Mouse (Mus musculus): ENCODE results near the gene Adipor1. TPM values are rescaled to one million over a fixed set of nuclear protein-coding genes. Genes with fewer than 3 reads are reported as not detected.

The Adipor1 gene
- 10 to 100 TPM; 60.6 to 63.8 TPM for total RNA-seq (2021)
- long read RNA-seq, transcript Adipor1-202 (8 exons, 3,446 nt), result minor isoform, 29 of 171 reads
- long read RNA-seq, transcript Adipor1-201 (8 exons, 3,123 nt), result major isoform, 128 of 171 reads
- long read RNA-seq, partial matches to known transcripts, result 8 of 171 reads
- long read RNA-seq, other reads (novel, unspliced or antisense), result 6 of 171 reads

GRCm38 (mm10) chr1:134415168-134415831 lies at the start of gene Adipor1:
Gene Adipor1 (plus strand): TSS chr1:134415378.
- peak; percentile 93 to 97 for DNase-seq (ENCODE audit: low spot score in 2 of 2)

- no peak for DNase-seq (ENCODE audit: low spot score in 2 of 2)
Measured at GRCm38 (mm10) chr1:134365491-134365890, 49.7 kb upstream of the Adipor1 start.

- DNase-seq (ENCODE audit: low spot score in 2 of 2), result peak; percentile 75 to 78
Measured at GRCm38 (mm10) chr1:134368777-134369337, 46.3 kb upstream of the Adipor1 start.

DNA sequence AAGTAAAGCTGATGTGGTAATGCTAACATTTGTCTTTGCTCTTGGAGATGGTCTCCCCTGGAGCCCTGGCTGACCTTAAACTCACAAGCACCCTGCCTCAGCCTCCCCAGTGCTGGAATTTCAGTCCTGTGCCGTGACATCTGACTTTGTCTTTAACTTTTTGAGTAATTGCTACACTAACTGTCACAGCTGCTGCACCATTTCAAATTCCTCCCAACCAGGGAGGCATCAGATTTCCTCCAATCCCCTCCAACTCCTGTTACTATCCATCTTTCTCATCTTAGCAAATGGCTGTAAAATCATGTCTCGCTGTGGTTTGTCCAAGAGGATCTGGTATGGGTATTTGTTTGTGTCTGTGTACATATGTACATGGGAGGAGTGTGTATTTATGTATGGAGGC lies 41.1 kb upstream of the Adipor1 start:
- no peak for DNase-seq (ENCODE audit: low spot score in 2 of 2)

GRCm38 (mm10) chr1:134381051-134381450 lies 34.1 kb upstream of the Adipor1 start:
- no peak for DNase-seq (ENCODE audit: low spot score in 2 of 2)

DNA sequence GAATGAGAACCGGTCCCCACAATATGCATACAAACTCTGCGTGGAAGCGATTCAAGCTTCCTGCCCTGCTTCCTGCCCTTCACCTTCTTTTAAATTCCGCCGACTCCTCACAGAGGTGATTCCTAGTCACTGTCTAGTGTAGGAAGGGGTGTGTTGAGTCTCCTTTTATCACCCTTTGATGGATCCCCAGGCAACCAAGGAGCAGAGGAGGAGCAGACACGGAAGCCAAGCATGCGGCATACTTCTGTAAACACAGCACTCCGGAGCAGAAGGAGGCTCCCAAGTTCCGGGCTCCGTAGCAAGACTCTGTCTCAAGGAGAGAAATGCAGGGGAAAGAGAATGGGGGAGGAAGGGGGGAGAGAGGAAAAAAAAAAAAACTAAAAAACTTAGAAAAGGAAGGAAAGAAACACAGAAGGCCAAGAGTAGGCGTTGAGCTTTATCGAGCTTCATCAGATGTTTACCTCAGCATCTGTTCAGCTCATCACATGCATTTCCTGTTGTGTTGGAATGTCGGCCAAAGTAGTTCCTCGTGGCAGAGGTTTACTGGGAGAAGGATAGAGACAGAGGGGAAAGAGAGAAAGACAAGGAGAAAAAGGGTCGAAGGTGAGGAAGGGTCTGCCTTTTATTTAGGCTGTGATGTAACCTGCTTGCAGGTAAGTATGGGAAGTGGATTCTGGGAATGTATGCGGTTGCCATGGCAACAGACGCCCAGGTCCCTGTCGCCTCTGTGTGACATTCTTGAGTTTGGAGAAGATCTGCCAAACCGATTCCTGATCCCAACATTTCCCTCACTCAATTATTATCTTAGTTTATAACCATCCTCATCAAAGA lies 33.2 kb upstream of the Adipor1 start:
- DNase-seq (ENCODE audit: low spot score in 2 of 2), result no peak

GRCm38 (mm10) chr1:134384581-134384980 lies 30.6 kb upstream of the Adipor1 start:
- DNase-seq (ENCODE audit: low spot score in 2 of 2), result no peak

GRCm38 (mm10) chr1:134385176-134385575 lies 30.0 kb upstream of the Adipor1 start:
- no peak for DNase-seq (ENCODE audit: low spot score in 2 of 2)

GRCm38 (mm10) chr1:134385666-134386065 lies 29.5 kb upstream of the Adipor1 start, which contains the start of gene 4933406M09Rik:
Gene 4933406M09Rik (plus strand): TSS chr1:134385940.
- no peak for DNase-seq (ENCODE audit: low spot score in 2 of 2)

- DNase-seq (ENCODE audit: low spot score in 2 of 2), result no peak
Measured at GRCm38 (mm10) chr1:134393827-134394226, 21.4 kb upstream of the Adipor1 start.

DNA sequence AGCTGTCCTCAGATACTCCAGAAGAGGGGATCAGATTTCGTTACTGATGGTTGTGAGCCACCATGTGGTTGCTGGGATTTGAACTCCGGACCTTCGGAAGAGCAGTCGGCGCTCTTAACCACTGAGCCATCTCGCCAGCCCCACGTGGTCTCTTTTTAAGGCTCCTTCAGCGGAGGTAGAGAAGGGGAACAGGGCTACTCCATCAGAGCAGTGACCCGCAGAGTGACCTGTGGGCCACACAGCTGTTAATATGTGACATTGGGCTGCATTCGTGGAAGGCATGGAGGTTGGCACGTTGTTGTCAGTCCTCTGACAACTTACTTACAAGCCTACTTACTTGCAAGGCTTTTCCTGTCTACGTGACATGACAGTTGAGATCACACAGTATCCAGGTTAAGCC lies 17.0 kb upstream of the Adipor1 start:
- no peak for DNase-seq (ENCODE audit: low spot score in 2 of 2)

DNA sequence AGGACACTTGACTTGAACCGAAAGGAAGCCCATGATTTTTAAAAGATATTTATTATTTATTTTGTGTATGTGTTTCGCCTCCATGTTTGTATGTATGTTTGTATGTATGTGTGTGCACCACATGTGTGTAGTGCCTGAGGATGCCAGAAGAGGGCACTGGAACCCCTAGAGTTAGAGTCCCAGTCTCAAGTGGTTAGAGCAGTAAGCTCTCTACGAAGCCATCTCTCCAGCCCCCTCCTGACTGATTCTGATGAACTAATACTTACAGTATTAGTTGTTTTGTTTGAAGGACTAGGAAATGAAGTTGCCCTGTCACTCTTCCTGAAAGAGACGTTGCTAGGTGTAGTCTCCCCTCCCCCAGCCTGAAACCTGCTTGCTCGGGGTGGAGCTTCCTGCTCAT lies 15.4 kb upstream of the Adipor1 start:
- no peak for DNase-seq (ENCODE audit: low spot score in 2 of 2)

DNA sequence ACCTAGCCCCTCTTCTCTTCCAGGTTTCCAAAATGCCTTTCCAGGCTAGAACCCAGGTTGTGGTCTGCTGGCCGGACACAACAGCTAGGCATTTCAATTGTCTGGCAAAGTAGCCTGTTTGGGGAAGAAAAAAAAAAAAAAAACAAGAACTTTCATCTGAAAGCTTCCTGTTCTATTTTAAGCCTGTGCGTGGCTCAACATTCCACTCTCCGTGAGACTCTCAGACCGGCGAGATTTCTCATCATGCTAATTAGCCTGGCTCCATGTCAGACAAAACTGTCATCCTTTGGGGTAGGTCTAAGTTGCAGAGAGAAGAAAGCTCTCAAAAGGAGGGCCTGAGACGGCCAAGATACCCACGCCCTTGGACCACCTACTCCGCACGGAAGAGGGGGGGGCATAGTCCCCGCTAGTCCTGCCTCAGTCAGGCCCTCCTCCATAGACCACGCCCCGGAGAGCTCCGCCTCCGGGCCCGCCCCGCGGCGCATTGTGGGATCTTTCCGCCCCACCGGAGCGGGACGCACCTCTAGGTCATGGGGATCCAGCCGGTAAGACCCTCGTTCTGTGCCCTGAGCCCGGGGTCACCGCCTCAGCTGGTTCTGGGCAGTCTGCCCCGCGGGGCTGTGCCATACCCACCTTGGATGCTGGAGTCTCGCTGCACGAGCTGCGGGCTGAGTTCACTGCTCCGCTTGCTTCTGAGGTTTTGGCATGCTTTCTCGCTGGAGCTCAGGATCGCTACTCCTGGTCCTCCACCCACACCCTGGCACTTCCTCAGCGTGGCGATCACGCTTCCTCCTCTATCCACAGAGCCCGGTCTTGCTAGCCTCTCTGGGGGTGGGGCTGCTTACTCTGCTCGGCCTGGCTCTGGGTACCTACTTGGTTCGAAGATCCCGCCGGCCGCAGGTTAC lies 9.4 kb upstream of the Adipor1 start, which contains the start of gene Cyb5r1:
TSS of gene Cyb5r1 (plus strand) at position 51 of the 905 bp plus-strand sequence.
- peak; percentile 42 to 65 for DNase-seq (ENCODE audit: low spot score in 2 of 2)

GRCm38 (mm10) chr1:134406414-134406771 lies 8.8 kb upstream of the Adipor1 start:
- no peak for DNase-seq (ENCODE audit: low spot score in 2 of 2)

DNA sequence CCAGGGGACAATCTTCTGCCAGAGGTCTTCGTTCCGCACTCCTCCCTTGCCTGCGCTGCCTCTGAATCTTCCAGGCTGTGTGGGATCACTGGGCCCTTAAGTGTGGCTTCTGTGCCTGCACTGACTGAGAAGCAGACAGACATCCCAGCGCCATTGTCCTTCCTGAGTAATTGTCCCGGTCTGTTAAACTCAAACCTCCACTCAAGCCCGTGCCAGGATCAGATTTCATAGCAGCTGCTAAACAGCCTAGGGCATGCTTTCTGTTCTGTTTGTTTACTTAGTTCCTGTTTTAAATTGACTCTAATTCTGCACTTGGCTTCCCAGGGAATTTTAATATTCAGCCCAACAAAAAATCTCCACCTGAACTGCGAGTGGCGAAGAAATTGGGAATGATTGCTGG lies 7.1 kb upstream of the Adipor1 start:
- no peak for DNase-seq (ENCODE audit: low spot score in 2 of 2)

GRCm38 (mm10) chr1:134411706-134412629 lies 3.2 kb upstream of the Adipor1 start:
- no peak for DNase-seq (ENCODE audit: low spot score in 2 of 2)

GRCm38 (mm10) chr1:134414038-134414437 lies 1.1 kb upstream of the Adipor1 start:
- DNase-seq (ENCODE audit: low spot score in 2 of 2), result no peak

DNA sequence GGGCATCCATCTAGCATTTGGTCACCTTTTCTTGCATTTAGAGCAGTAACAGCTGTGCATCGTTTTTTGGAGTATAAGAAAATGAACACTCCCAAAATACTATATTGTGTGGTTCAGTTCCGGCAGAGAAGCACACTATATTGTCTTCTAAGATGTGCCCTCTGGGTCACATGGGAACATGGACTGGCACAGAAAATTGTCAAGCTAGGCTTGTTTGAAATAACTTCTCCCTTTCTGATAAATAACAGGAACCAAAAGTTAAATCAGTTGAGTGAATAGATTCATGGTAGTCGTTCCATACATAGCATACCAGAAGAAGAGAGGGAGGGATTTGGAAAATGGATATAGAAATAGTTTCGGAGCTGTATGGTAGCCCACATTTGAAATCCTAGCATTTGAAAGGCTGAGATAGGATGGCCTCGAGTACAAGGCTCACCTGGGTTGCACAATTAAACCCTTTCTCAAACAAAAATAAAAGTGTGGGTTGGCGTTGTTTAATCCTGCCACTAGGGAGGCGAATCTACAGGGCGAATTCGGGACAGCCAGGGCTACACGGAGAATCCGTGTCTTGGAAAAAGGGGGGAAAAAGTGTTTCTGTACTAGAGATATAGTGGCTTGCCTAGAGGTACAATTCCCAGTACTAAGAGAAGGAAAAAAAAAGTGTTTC lies 544 bp upstream of the Adipor1 start:
- no peak for DNase-seq (ENCODE audit: low spot score in 2 of 2)

DNA sequence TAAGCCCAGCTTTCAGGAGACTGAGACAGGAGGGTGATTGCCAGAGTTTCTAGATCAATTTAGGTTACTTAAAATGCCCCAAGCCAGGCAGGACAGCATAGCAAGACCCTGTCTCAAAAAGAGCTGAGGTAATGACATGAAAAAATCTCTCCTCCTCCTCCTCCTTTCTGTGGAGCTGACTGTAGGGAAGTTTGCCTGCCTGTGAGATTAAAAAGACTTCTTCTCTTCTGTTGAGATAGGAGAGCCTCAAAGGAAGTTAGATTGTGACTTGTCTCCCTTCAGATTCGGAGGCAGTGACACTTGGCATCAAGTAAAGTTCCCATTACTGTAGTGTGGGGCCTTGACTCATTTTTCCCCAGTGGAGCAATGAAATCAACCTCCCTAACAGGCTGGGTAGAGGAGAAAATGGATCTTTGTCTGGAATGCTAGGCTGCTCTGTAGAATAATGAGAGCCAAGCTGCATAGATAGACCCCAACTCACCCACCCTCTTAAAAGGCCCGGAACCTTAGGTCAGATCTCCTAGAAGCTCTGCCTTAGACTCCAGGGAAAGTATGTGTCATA lies 3.3 kb downstream of the Adipor1 start:
- no peak for DNase-seq (ENCODE audit: low spot score in 2 of 2)

All from layer of hippocampus, postnatal 10 days (tissue).